Mouse (Mus musculus) stomach, postnatal 0 days (tissue): ENCODE measurements at regions not wholly inside any gene's neighbourhood (a gene's known extent, or its start where the extent isn't known, plus 50 kb on each side); places are given as distances from the start of the nearest gene placed in this dataset.

Source experiments
- CTCF ChIP-seq: IDR thresholded peaks from 2 replicates; pipeline ENCODE4 v1.5.1; 2016; ENCODE audit warnings: antibody characterized with exemption, low read depth, mild to moderate bottlenecking, moderate library complexity
- EP300 ChIP-seq: optimal IDR thresholded peaks from 2 replicates; pipeline ENCODE3; 2016; ENCODE audit warnings: antibody characterized with exemption

DNA sequence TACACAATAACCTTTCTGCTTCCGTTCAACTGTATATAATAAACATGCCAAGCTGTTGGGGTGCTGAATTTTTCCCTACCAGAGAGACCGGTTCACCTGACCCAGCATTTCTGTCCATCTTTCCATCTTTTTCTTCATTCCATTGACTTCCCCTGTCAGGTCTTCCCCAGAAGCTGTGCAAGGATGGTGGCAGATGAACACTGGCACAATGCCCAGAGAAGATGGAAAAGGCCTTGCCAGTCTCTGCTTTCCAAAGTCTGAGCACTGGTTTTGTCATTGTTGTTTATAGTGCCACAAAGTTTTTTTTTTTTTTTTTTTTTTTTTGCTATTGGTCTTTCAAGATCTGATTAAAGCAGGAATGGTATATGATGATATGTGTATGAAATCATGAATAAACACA is 526.6 kb downstream of the Fgf9 start:
- TF ChIP-seq CTCF (no peak), EP300 (no peak)
